Mouse (Mus musculus): ENCODE measurements around the gene Setd1b. TPM values are rescaled to one million over a fixed set of nuclear protein-coding genes. Genes with fewer than 3 reads are reported as not detected.

Setd1b gene
- total and polyA plus RNA-seq, 3 experiments, result 3.0 to 23.5 TPM; not detected in 1

- H3K27ac ChIP-seq (ENCODE audit: control insufficient read depth, low read depth, low read length), result no peak overlapping the region
- H3K79me2 ChIP-seq (ENCODE audit: control insufficient read depth, insufficient read depth, low read length, poor library complexity), result no peaks in the 10 kb centered on the region
- H3K36me3 ChIP-seq (ENCODE audit: control insufficient read depth in 1 of 2, insufficient read depth in 2 of 2, low read length in 2 of 2), result no peaks in the 10 kb centered on the region; a peak in 1 of 4 replicates
- H3K4me3 ChIP-seq (ENCODE audit: control insufficient read depth in 1 of 2, insufficient read depth in 1 of 2, low read depth in 2 of 2, low read length in 2 of 2), result no peak overlapping the region
- H3K27me3 ChIP-seq (ENCODE audit: control insufficient read depth in 1 of 2, insufficient read depth in 2 of 2, low read length in 2 of 2), result no peaks in the 10 kb centered on the region
- DNase-seq (ENCODE audit: low read depth, low spot score), result no peak
- no peak overlapping the region for H3K9ac ChIP-seq (ENCODE audit: control insufficient read depth, low read depth, low read length, poor library complexity, severe bottlenecking)
- no peaks in the 10 kb centered on the region for H3K4me1 ChIP-seq (ENCODE audit: control insufficient read depth in 1 of 2, insufficient read depth in 2 of 2, low read length in 2 of 2)
- no peaks in the 10 kb centered on the region for H3K9me3 ChIP-seq (replicated peaks; ENCODE audit: insufficient read depth, low read length)
- TF ChIP-seq ETS1 (IDR thresholded peaks at IDR 0.05; ENCODE audit: low read depth, low read length), result no peak
- TF ChIP-seq MAFK (IDR thresholded peaks at IDR 0.05; ENCODE audit: borderline replicate concordance, low read depth, low read length), result no peak
- TF ChIP-seq CHD1 (IDR thresholded peaks at IDR 0.05; ENCODE audit: low read depth, low read length), result no peak
- TF ChIP-seq POLR2A (IDR thresholded peaks at IDR 0.05; ENCODE audit: control insufficient read depth in 1 of 2, insufficient read depth in 1 of 2, low read depth in 1 of 2, low read length in 2 of 2, poor library complexity in 1 of 2), result no peak
- TF ChIP-seq POLR2AphosphoS2 (IDR thresholded peaks at IDR 0.05; ENCODE audit: low read length), result no peak
- TF ChIP-seq KAT2A (conservative IDR thresholded peaks at IDR 0.05; ENCODE audit: low read depth, low read length), result no peak
- TF ChIP-seq MAX (IDR thresholded peaks at IDR 0.05; ENCODE audit: low read length), result no peak
- no peak for TF ChIP-seq MEF2A (IDR thresholded peaks at IDR 0.05; ENCODE audit: extremely low read depth, insufficient replicate concordance, low read depth, low read length, poor library complexity, severe bottlenecking)
- TF ChIP-seq MXI1 (IDR thresholded peaks at IDR 0.05; ENCODE audit: low read depth, low read length), result no peak
- no peak for TF ChIP-seq GABPA (IDR thresholded peaks at IDR 0.05; ENCODE audit: low read depth, low read length)
- TF ChIP-seq RCOR1 (IDR thresholded peaks at IDR 0.05; ENCODE audit: low read depth, low read length), result no peak
- no peak for TF ChIP-seq CHD2 (IDR thresholded peaks at IDR 0.05; ENCODE audit: low read length)
- no peak for TF ChIP-seq ELF1 (IDR thresholded peaks at IDR 0.05; ENCODE audit: low read depth, low read length)
- no peak for TF ChIP-seq MAZ (IDR thresholded peaks at IDR 0.05; ENCODE audit: low read depth, low read length)
- TF ChIP-seq TAL1 (IDR thresholded peaks at IDR 0.05; ENCODE audit: low read length), result no peak
- no peak for TF ChIP-seq POLR2AphosphoS5 (IDR thresholded peaks at IDR 0.05; ENCODE audit: borderline replicate concordance, low read depth, low read length)
- no peak for TF ChIP-seq RAD21 (IDR thresholded peaks at IDR 0.05; ENCODE audit: low read depth, low read length)
- TF ChIP-seq NELFE (IDR thresholded peaks at IDR 0.05; ENCODE audit: low read depth, low read length), result no peak
Measured at GRCm38 (mm10) chr5:123103556-123103955, 38.4 kb upstream of the Setd1b start.

GRCm38 (mm10) chr5:123104769-123105168, 37.2 kb upstream of the Setd1b start:
- H3K27ac ChIP-seq (ENCODE audit: control insufficient read depth, low read depth, low read length), result no peak overlapping the region
- H3K4me3 ChIP-seq (ENCODE audit: control insufficient read depth in 1 of 2, insufficient read depth in 1 of 2, low read depth in 2 of 2, low read length in 2 of 2), result no peak overlapping the region
- no peaks in the 10 kb centered on the region for H3K36me3 ChIP-seq (ENCODE audit: control insufficient read depth in 1 of 2, insufficient read depth in 2 of 2, low read length in 2 of 2)
- TF ChIP-seq CTCF (IDR thresholded peaks at IDR 0.05 in 2 of 3, conservative IDR thresholded peaks at IDR 0.05 in 1 of 3; ENCODE audit: control insufficient read depth in 1 of 3, insufficient read depth in 1 of 3, low read depth in 2 of 3, low read length in 3 of 3, poor library complexity in 1 of 3, severe bottlenecking in 1 of 3), result no peak
- TF ChIP-seq KAT2A (conservative IDR thresholded peaks at IDR 0.05; ENCODE audit: low read depth, low read length), result no peak
- TF ChIP-seq ELF1 (IDR thresholded peaks at IDR 0.05; ENCODE audit: low read depth, low read length), result no peak
- H3K27me3 ChIP-seq (ENCODE audit: control insufficient read depth in 1 of 2, insufficient read depth in 2 of 2, low read length in 2 of 2), result no peaks in the 10 kb centered on the region
- H3K9ac ChIP-seq (ENCODE audit: control insufficient read depth, low read depth, low read length, poor library complexity, severe bottlenecking), result no peak overlapping the region
- no peak for DNase-seq (ENCODE audit: low read depth, low spot score)
- H3K79me2 ChIP-seq (ENCODE audit: control insufficient read depth, insufficient read depth, low read length, poor library complexity), result no peaks in the 10 kb centered on the region
- H3K9me3 ChIP-seq (replicated peaks; ENCODE audit: insufficient read depth, low read length), result no peaks in the 10 kb centered on the region
- no peaks in the 10 kb centered on the region for H3K4me1 ChIP-seq (ENCODE audit: control insufficient read depth in 1 of 2, insufficient read depth in 2 of 2, low read length in 2 of 2)

Measured in MEL (cell line).